Mouse (Mus musculus) skeletal muscle tissue, adult 2 months (tissue): ENCODE results near the gene Lrrc3c.

Experiments
- DNase-seq: peaks from one replicate; pipeline ENCODE4 v3.0.0-alpha.2; 2012; ENCODE audit warnings: low read depth, low spot score

Gene Lrrc3c

DNA sequence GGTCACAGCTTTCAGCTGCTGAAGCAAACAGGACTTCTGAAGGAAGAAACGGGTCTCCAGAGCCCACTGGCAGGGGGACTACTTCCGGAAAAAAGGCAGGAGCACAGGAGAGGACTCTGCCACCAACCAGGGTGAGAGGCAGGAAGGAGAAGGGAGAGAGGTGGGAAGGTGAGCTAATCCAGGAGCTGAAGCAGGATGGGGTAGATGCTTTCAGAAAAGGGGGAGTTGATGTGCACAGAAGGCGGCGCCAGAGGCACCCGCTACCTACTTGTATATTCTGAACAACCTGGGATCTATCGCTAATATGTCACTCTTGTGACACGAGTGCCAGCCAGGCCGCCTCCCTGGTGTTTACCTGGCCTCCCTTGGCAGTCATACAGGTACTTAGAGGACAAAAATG, at the start of gene Lrrc3c:
Gene Lrrc3c (plus strand): TSS at position 301 of the 400 bp plus-strand sequence.
- no peak for DNase-seq

- DNase-seq = no peak
Observed at GRCm38 (mm10) chr11:98549363-98549762, 48.7 kb upstream of the Lrrc3c start.

GRCm38 (mm10) chr11:98550311-98550974, 47.6 kb upstream of the Lrrc3c start:
- peak; percentile 10 for DNase-seq

DNA sequence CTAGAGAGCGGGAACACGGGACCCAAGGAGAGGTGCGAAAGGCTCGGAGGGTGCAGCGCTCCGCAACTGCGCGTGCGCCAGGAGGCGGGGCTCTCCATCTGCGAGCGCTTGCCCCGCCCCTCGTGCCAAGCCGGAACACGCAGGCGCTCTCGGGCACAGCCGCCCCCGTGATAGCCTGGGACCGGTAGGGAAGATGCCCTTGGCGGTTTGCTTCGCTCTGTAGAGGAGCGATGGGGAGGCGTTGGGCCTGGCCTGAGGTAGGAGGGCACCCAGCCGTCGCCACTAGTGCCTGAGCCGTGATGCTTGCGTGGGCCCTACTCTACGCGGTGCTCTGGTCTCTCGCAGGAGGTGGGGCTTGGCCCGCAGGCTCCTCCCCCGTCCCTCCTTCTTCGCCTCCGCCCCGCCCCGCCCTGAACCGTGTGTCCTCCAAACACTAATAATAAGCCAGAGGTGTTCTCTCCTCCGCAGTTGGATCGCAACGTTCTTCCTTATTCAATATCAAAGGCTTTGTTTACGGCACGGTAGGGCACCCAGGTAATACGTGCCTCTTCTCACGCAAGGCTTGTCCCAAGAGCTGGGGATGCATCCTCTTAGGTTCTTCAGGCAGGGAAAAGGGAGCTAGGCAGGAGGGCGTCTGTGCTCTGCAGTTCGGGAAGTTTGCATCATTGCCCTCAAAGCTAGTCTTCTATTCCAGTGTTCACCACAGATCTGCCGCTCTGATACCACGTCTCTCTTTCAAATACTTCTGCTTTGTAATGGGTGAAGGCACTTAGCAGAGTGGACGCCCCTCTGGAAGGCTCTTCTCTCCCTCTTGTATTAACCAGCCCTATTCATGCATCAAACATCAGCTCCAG, 46.9 kb upstream of the Lrrc3c start, which contains the start of gene Zpbp2:
Gene Zpbp2 (plus strand): TSS at position 123 of the 854 bp plus-strand sequence.
- peak; percentile 78 for DNase-seq

GRCm38 (mm10) chr11:98553966-98554365, 44.1 kb upstream of the Lrrc3c start:
- DNase-seq = no peak

GRCm38 (mm10) chr11:98555124-98555700, 42.9 kb upstream of the Lrrc3c start:
- no peak for DNase-seq

GRCm38 (mm10) chr11:98560942-98561341, 37.1 kb upstream of the Lrrc3c start:
- no peak for DNase-seq

GRCm38 (mm10) chr11:98563025-98563424, 35.1 kb upstream of the Lrrc3c start:
- DNase-seq = no peak

DNA sequence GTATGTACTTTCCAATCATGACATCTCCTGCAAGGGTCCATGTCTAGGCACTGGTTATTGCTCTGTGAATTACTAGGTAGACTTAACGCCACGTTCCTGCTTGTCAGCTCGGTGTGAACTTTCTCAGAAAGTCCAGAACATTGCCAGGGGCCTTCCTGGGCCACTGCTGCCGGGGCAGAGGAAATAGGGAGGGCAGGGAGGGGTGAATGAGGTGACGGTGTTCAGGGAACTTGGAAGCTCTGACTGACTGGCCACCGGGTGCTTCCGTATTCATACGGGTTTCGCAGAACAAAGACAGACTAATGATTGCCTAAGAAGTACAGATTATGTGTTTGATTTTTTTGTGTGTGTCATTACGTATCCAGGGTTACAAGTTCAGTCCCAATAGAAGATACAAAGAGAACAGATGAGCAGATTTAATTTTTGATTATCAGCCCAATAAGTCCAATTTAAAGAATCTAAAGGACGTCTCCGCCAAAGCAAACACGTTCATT, 34.1 kb upstream of the Lrrc3c start:
- DNase-seq = no peak

GRCm38 (mm10) chr11:98568326-98568725, 29.8 kb upstream of the Lrrc3c start:
- no peak for DNase-seq

- DNase-seq = no peak
Observed at GRCm38 (mm10) chr11:98569461-98569860, 28.6 kb upstream of the Lrrc3c start.

GRCm38 (mm10) chr11:98577776-98578175, 20.3 kb upstream of the Lrrc3c start:
- no peak for DNase-seq

DNA sequence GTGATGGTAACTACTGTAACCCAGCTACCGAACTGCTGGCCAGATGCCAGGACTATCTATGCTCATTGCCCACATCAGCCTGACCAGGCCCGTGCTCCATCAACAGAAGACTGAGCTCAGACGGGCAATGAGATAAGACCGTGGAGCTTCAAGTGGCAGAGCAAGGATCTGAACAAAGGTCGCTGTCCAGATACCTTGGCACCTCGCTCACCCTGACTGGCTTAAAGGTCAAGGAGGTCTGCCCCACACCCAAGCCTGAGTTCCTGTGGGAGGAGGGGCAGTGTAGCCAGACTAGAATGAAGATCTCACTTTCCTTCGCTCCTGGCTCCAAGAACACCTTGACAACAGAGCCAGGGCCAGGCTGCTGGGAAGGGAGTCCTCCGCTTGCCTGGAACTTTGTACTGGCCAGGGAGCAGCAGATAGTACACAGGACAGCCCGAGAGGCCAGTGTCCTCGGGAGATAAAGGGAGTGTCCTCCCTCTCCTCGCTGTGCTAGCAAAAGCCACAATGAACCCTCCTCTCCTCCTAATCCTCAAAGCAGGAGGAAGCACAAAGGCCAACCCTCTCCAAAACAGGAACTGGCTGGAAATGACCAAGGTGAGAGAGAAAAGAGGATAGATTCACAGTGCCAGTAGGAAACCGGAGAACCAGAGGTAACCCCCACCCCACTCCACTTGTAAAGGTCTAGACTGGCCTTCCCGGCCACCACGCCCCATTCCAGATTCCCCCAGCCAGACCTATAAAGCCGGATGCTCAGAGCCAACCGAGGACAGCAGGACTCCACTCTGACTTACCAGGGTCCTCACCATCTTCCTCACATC, 17.6 kb upstream of the Lrrc3c start:
- DNase-seq = no peak

- DNase-seq = no peak
Observed at GRCm38 (mm10) chr11:98581286-98582029, 16.6 kb upstream of the Lrrc3c start.

DNA sequence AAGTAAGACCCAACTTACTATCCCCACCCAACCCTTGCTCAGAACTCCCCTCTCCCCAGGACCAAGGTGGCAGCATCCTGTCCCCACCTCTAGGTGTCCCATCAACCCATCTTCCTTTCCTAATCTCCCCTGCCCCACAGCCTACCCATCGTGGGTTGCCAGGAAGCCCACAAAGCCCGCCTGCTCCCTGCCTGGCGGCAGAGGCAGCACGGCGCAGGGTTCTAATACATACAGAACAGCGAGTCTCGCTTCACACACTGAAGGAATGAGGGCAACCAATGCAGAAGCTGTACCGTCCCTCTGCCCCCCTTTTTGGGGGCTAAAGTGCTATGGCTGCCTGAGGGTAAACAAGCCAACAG, 16.1 kb upstream of the Lrrc3c start:
- DNase-seq = no peak

DNA sequence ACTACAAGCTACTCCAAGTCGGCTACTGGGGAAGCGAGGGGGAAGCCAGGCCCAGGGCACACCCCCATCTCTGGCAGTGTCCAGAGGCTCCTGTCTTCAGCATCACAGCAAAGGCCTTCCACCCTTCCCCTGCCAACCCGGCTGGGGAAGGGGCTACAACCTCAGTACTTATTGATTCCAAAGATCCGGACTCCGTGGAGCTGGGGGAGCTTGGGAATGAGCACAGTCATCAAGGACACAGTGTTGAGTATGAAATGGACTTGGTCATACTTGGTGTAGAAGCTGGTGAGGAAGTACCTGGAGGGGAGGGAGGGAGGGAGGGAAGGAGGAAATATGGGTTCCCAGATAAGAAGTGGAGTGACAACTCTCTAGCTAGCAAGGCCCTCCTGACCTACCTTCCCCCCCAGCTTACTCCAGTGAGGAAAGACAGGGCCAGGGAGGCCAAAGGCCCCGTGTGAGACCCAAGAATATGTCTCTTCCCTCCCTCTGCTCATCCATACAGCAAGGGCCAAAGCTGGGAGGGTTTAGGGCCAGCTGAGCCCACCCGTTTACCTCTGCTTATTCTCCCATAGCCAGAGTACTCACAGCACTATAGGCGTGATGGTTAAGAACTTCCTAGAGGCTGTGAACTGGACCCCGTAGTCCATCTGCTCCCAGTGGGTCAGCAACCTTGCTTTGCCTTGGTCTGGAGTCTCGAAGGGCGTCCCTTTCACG, 15.4 kb upstream of the Lrrc3c start:
- no peak for DNase-seq

DNA sequence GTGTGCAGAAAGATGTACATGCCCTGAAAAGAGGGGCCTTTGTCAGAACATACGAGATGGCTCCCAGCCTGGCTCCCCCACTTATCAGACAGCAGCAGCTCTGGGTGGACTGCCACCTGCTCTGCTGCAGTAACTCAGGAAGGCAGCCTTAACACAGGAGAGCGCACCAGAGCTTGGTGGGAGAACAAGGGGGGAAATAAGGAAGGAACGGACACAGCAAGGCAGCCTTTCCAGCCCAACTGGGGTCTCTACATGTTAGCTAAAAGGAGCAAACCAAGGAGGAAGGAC, 14.9 kb upstream of the Lrrc3c start:
- no peak for DNase-seq

DNA sequence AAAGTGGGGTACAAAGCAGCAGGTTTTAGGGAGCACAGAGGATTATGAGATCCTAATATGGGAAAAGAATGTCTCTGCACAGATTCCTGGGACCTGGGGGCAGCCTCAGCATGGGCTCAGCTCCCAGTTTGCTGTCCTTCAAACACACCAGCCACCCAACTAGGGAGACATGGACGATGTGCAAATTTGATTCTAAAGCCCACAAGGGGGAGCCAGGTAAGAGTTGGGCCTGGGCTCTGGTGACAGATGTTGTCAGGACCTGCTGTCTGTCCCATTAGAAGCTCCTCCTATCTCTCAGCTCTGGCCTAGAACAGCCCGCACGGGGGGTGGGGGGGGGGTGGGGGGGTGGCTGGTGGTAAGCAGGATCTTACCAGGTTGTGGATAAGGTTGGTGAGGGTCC, 14.5 kb upstream of the Lrrc3c start:
- DNase-seq = no peak

GRCm38 (mm10) chr11:98584146-98584545, 13.9 kb upstream of the Lrrc3c start:
- DNase-seq = no peak

DNA sequence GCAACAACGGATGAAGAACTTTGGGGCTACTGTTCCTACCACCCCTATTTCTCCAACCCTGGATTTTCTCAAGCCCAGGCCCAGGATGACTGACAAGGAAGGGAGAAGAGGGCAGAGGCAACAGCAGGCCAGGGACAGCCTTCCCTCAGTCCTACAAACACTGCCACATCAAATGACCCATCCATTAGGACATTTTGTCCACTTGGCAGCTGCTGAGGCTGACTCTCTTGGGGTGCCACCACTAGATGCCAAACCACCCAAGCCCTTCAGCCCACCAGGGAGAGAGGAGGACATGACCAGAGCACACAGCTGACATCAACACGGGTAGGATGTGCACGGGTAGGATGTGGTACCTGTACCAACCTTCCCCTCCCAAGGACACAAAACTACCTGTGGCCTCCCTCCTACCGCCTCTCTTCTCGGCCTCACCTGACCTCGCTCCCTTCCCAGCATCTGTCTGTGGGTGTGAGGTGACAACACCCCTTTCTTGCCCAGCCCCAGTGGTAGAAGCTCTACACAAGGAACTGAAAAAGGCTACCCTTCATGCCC, 13.4 kb upstream of the Lrrc3c start:
- DNase-seq = no peak
